Mouse (Mus musculus): Measurements from ENCODE around the gene Dnmt3a. TPM values are rescaled to one million over a fixed set of nuclear protein-coding genes. Genes with fewer than 3 reads are reported as not detected.

Gene Dnmt3a
- total RNA-seq (2014; rRNA removed) = 54.8 and 72.8 TPM in 2 replicates
- polyA plus RNA-seq (2015; fragmentation: Nextera tagmentation; extraction: Ambion mirVana) = 51.1 and 91.4 TPM in 2 replicates

GRCm38 (mm10) chr12:3805852-3806251 is at the start of gene Dnmt3a:
Dnmt3a (plus strand) TSS chr12:3806007.
- Histone ChIP-seq H3K9ac (peak within 1 kb of the TSS; percentile 87), H3K27me3 (ENCODE audit: insufficient read depth, low read length) (no peaks in the 10 kb centered on the region), H3K4me3 (ENCODE audit: low read depth, low read length) (peak within 1 kb of the TSS; percentile 93), H3K4me1 (ENCODE audit: insufficient read depth) (peaks cover 19% of the 10 kb centered on the region), H3K36me3 (ENCODE audit: insufficient read depth) (no peaks in the 10 kb centered on the region), H3K9me3 (ENCODE audit: low read length) (no peaks in the 10 kb centered on the region), H3K4me2 (ENCODE audit: low read depth) (peak within 1 kb of the TSS; percentile 82), H3K27ac (ENCODE audit: low read depth, low read length) (peak within 1 kb of the TSS; percentile 90)
- WGBS = 18% methylated on average over 4 of the region's 4 CpGs
- TF ChIP-seq CTCF (IDR thresholded peaks at IDR 0.05; ENCODE audit: low read depth) = no peak
- no peak for DNase-seq
- ATAC-seq = 0 out of 2 replicates have a peak, but pooled peaks have one; percentile 0

- TF ChIP-seq CTCF (IDR thresholded peaks at IDR 0.05; ENCODE audit: low read depth) = no peak
- ATAC-seq (no peak), DNase-seq (no peak)
- H3K4me2 ChIP-seq (ENCODE audit: low read depth) = no peak overlapping the region
- no peaks in the 10 kb centered on the region for H3K27me3 ChIP-seq (ENCODE audit: insufficient read depth, low read length)
- no peak overlapping the region for H3K27ac ChIP-seq (ENCODE audit: low read depth, low read length)
- H3K9ac ChIP-seq = no peak overlapping the region
- H3K36me3 ChIP-seq (ENCODE audit: insufficient read depth) = peaks cover 10% of the 10 kb centered on the region; the same call in 1 of the 2 replicates
- H3K4me3 ChIP-seq (ENCODE audit: low read depth, low read length) = no peak overlapping the region
- no peaks in the 10 kb centered on the region for H3K9me3 ChIP-seq (ENCODE audit: low read length)
- 96% methylated on average over 3 of the region's 3 CpGs for WGBS
- peaks cover 2% of the 10 kb centered on the region; the same call in 1 of the 2 replicates for H3K4me1 ChIP-seq (ENCODE audit: insufficient read depth)
These were observed 49.6 kb upstream of the Dnmt3a start for GRCm38 (mm10) chr12:3756216-3756615.

GRCm38 (mm10) chr12:3758127-3758526 is 47.7 kb upstream of the Dnmt3a start:
- DNase-seq (no peak), ATAC-seq (no peak)
- H3K27ac ChIP-seq (ENCODE audit: low read depth, low read length) = no peak overlapping the region
- H3K9me3 ChIP-seq (ENCODE audit: low read length) = no peaks in the 10 kb centered on the region
- H3K4me3 ChIP-seq (ENCODE audit: low read depth, low read length) = no peak overlapping the region
- WGBS = 78% methylated on average over 3 of the region's 3 CpGs
- no peak overlapping the region for H3K9ac ChIP-seq
- H3K4me2 ChIP-seq (ENCODE audit: low read depth) = no peak overlapping the region
- no peaks in the 10 kb centered on the region for H3K27me3 ChIP-seq (ENCODE audit: insufficient read depth, low read length)
- TF ChIP-seq CTCF (IDR thresholded peaks at IDR 0.05; ENCODE audit: low read depth) = no peak
- H3K4me1 ChIP-seq (ENCODE audit: insufficient read depth) = peaks cover 4% of the 10 kb centered on the region; the same call in 1 of the 2 replicates
- H3K36me3 ChIP-seq (ENCODE audit: insufficient read depth) = peaks cover 3% of the 10 kb centered on the region; the same call in 1 of the 2 replicates

- no peaks in the 10 kb centered on the region for H3K9me3 ChIP-seq (ENCODE audit: low read length)
- H3K4me3 ChIP-seq (ENCODE audit: low read depth, low read length) = no peak overlapping the region
- no peak for DNase-seq
These were observed 46.4 kb upstream of the Dnmt3a start for GRCm38 (mm10) chr12:3759419-3759818.

GRCm38 (mm10) chr12:3760876-3761590 is 44.8 kb upstream of the Dnmt3a start:
- no peak overlapping the region for H3K9ac ChIP-seq
- H3K4me2 ChIP-seq (ENCODE audit: low read depth) = no peak overlapping the region
- 0 out of 2 replicates have a peak overlapping the region, but pooled peaks have one; percentile 29 for H3K27ac ChIP-seq (ENCODE audit: low read depth, low read length)
- no peak for TF ChIP-seq CTCF (IDR thresholded peaks at IDR 0.05; ENCODE audit: low read depth)
- H3K4me3 ChIP-seq (ENCODE audit: low read depth, low read length) = no peak overlapping the region
- no peaks in the 10 kb centered on the region for H3K27me3 ChIP-seq (ENCODE audit: insufficient read depth, low read length)
- peaks cover 4% of the 10 kb centered on the region; the same call in 1 of the 2 replicates for H3K4me1 ChIP-seq (ENCODE audit: insufficient read depth)
- ATAC-seq = peak; percentile 81
- no peaks in the 10 kb centered on the region for H3K9me3 ChIP-seq (ENCODE audit: low read length)
- no peak for DNase-seq
- H3K36me3 ChIP-seq (ENCODE audit: insufficient read depth) = no peaks in the 10 kb centered on the region
- WGBS = 45% methylated on average over 4 of the region's 4 CpGs

More at GRCm38 (mm10) chr12:3759419-3759818, 46.4 kb upstream of the Dnmt3a start:
- Histone ChIP-seq H3K27ac (ENCODE audit: low read depth, low read length) (no peak overlapping the region), H3K4me2 (ENCODE audit: low read depth) (no peak overlapping the region), H3K36me3 (ENCODE audit: insufficient read depth) (no peaks in the 10 kb centered on the region), H3K27me3 (ENCODE audit: insufficient read depth, low read length) (no peaks in the 10 kb centered on the region), H3K4me1 (ENCODE audit: insufficient read depth) (peaks cover 4% of the 10 kb centered on the region; the same call in 1 of the 2 replicates), H3K9ac (no peak overlapping the region)
- TF ChIP-seq CTCF (IDR thresholded peaks at IDR 0.05; ENCODE audit: low read depth) = peak; percentile 38; the same call in 1 of the 2 replicates
- no peak for ATAC-seq
- WGBS = 64% methylated on average over 4 of the region's 4 CpGs

GRCm38 (mm10) chr12:3761591-3762295 is 44.1 kb upstream of the Dnmt3a start:
- Histone ChIP-seq H3K9me3 (ENCODE audit: low read length) (no peaks in the 10 kb centered on the region), H3K36me3 (ENCODE audit: insufficient read depth) (no peaks in the 10 kb centered on the region), H3K27me3 (ENCODE audit: insufficient read depth, low read length) (no peaks in the 10 kb centered on the region), H3K9ac (no peak overlapping the region), H3K27ac (ENCODE audit: low read depth, low read length) (no peak overlapping the region), H3K4me3 (ENCODE audit: low read depth, low read length) (no peak overlapping the region), H3K4me2 (ENCODE audit: low read depth) (no peak overlapping the region), H3K4me1 (ENCODE audit: insufficient read depth) (peaks cover 4% of the 10 kb centered on the region; the same call in 1 of the 2 replicates)
- ATAC-seq = peak; percentile 27; the same call in 1 of the 2 replicates
- no peak for TF ChIP-seq CTCF (IDR thresholded peaks at IDR 0.05; ENCODE audit: low read depth)
- DNase-seq = no peak
- WGBS = 51% methylated on average over 6 of the region's 6 CpGs
